Mouse (Mus musculus) c-Kit-positive CD71-negative TER-119-negative erythroid progenitor cells, embryonic 14.5 days (primary cell): ENCODE measurements at regions not wholly inside any gene's neighbourhood (a gene's known extent, or its start where the extent isn't known, plus 50 kb on each side); places are given as distances from the start of the nearest gene placed in this dataset.

Experiments used
- DNase-seq: peaks from one replicate; pipeline ENCODE4 v3.0.0-alpha.2; 2013; ENCODE audit warnings: low read depth

DNA sequence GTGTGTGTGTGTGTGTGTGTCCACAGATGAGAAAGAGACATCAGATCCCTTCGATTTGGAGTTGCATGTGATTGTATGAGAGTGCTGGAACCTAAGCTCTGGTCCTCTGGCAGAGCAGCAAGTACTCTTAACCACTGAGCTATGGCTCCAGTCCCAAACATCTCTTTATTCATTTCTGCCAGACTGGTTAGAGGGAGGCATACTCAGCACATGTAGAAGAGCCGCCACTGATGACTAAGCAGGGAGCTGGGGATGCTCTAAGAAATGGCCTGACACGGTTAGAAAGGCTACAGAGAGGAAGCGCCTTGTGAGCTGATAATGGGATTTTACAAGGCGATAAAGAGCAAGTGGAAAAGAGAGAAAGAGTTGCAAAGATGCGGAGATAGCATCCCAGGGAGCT is 287.3 kb upstream of the Castor2 start:
- no peak for DNase-seq

DNA sequence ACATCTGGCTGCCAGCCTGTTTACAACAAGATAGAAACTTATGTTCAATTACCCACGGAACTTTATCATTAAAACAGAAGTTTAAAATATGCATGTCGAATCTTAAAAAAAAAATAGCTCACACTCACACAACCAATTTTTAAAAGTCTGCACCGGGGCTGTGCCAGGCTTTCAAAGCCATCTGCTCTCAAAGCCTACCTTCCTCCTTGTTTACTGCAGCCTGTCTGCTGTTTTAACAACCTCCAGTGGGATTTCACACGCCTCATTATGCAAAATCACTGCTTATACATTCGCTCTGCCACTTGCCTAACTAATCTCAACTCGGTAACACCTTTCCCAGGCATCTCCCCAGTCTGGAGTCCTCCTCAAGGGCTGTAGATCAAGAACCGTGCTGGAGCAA is 292.6 kb upstream of the Castor2 start:
- no peak for DNase-seq

DNA sequence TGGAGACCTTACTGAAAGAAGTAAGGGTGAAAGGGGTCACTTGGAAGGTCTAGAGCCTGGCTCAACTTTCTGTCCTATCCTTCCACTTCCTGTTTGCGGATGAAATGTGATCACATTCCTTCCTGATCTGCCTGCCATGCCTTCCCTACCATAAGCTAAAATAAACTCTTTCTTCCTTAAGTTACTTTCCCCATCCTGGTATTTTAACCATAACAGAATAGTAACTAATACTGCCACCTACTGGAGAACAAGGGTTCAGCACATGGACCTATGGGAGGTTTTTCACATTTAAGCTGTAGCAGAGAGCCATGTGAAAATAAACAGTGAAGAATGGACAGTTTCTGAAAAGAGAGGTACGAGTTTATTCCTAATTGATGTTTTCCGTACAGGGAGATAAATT is 297.5 kb upstream of the Castor2 start:
- DNase-seq: no peak

DNA sequence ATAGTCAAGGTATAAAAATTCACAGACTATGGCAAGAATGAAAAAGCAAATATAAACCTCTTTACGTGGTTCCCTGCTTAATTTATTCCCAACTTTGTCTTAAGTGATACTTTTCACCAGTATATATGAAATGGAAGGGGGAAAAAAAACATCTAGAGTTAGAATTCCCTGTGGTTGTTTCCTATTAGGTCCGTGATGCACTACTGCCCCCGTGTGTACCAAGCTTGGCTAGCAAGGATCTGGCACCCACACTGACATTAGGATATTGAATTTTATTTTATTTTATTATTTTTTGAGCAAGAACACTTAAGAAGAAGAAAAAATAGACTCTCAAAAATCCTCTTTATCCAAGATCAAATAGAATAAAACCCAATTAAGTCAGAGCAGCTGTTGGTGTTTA is 303.9 kb upstream of the Castor2 start:
- no peak for DNase-seq

DNA sequence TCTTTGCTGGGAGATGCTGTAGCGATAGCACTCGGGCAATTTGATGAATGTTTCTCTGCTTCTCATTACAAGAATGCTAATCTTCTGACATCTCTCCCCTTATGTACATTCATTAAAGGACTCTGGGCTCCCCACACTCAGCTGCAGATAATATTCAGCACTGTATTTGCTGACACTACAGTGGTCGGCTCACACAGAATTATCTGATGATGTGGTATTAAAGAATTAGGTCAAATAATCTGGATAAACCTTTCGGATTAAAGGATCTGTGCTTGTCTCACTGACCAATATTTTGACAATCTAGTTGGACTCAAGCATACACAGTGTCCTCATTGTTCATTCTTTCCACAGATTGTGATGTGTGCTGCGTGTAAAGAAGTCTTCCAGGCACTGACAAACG is 308.8 kb upstream of the Castor2 start:
- DNase-seq: no peak

DNA sequence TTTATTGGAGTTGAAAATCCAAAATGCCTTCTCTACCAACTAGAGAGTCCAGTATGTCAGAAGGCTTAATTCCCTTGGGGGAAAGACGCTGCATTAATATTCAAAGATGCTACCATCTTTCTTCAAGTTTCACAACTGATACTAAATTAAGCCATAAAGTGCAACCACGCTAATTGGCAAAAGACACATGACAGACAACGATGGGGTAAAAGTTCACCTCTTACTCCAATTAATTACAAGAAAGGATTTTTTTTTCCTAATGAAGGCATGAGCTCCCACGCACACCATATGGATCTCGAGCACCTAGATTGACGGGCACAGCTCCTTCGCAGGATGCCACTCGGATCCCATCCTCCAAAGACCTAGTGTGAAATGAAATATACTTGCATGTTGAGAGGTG is 311.5 kb upstream of the Castor2 start:
- no peak for DNase-seq

DNA sequence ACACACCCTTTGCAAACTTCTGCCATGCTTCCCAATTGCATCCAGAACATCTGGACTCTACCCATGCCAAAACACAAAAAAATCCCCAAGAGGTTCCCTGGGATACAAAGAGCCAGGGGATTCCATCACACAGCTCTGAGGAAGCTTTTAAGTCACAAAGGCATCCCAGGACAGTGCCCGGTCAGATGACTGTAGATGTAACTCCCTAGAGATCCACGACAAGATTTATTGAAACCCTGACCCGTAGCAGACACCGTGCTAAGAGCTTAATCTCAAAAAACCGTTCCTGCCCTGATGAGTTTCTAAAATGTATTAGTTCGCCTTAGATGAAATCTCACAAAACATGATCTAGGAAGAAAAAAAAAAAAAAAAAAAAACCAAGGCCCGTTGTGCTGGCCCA is 312.0 kb upstream of the Castor2 start:
- no peak for DNase-seq

DNA sequence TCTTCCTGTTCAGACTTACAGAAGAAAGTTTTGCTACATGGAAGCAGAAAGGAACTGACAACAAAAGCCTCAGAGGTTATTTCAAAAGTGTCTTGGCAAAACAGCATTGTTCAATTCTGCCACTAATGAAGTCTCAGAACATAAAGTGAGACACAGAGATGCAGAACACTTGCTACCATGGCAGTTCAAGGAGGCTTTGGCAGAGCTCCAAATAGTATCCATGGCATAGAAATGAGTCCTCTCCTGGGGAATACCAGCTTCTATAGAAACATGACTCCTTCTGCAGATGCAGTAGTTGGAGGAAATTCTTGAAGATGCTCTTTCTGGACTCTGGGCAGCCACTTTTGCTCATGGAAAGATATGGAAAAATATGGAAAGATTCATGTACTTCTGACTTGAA is 322.9 kb upstream of the Castor2 start:
- DNase-seq: no peak

DNA sequence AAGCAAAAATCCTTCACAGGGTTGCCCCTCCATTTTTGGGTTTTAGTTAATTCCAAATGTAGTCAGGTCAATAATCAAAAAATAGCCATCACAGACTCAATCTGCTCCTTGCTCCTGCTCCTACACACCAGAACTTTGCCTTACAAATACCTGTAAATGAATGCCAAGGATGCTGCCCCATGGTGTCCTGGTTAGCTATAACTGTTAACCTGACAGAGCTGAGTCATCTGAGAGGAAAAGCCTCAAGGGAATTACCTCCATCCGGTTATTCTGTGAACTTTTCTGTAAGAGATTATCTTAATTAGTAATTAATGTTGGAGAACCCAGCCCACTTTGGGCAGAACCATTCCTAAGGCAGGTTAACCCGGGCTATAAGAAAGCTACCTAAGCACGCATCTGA is 325.4 kb upstream of the Castor2 start:
- no peak for DNase-seq

DNA sequence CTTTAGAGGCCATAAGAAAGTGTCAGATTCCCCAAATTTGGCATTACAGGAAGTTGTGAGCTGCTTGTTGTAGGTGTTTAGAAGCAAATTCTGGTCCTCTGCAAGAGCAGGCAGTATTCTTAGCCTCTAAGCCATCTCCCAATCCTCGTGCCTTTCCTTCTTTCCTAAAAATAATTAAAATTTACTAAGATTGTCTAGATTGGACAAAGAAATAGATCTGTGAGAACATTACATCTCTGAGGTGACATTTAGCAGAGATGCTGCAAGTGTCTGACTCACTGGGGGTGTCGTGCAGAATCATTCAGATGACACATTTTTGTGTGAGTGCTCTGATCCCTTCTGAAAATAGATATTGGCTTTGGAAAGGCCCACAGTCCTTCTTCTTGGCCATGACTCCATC is 330.7 kb upstream of the Castor2 start:
- no peak for DNase-seq

DNA sequence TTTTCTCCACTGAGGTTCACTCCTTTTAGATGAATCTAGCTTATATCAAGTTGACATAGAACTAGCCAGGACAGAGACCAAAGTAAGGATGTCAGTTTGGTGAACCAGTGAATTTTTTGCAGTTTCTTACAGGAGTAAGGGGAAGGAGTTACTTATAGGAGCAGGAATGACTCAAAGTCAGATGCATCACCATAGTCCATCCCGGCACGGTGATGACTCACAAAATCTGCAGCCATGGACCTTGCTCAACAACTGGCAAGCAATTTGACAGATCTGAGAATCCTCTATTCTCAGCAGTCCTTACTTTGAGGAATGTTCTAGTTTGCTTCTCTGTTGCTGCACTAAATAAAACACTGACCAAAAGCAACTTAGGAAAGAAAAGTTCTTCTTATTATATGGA is 341.7 kb upstream of the Castor2 start:
- DNase-seq: no peak

DNA sequence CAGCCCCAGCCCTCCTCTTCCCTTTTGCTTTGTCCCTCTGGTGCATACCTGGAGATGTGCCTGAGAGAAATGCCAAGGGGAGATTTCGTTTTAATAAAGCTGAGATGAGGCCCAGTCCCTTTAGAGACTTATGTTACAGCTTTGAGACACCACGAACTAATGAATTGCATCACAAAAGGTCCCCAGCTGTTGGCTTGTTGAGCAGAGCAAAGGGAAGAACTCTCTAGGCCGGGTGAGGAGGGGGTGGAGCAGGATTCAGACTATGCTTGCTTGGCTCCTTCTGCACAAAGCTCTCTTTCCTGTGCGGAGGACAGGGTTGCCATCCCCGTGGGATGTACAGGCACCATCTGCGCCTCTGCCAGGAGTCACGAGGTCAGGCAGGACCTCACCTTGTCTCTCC is 345.3 kb upstream of the Castor2 start:
- no peak for DNase-seq

DNA sequence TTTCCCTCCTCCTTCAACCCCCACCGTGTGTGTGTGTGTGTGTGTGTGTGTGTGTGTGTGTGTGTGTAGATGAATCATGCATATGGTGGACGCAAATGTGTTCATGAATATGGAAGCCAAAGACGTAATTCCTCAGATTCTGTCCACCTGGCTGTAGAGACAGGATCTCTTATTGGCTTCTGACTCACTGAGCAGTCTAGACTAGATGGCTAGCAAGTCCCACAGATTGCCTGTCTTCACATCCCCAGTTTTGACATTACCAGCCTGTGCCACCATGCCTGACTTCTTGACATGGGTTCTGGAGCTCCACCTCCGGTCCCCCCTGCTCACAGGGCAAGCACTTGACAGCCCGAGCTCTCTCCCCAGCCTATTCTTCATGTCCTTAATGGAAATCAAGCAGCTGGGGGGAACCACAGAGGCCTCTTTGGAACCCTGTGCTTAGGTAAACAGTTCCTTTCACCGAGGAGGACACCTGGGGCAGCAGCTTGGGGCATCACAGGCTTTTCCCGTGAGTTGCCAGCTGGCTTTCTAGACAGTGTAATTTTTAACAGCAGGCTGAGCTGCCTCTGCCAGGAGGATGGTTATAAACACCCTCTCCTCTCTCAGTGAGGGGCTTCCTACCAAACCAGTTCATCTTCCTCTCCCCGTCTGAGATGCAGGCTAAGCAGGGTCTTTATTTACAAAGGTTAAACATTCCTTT is 345.9 kb upstream of the Castor2 start:
- no peak for DNase-seq

DNA sequence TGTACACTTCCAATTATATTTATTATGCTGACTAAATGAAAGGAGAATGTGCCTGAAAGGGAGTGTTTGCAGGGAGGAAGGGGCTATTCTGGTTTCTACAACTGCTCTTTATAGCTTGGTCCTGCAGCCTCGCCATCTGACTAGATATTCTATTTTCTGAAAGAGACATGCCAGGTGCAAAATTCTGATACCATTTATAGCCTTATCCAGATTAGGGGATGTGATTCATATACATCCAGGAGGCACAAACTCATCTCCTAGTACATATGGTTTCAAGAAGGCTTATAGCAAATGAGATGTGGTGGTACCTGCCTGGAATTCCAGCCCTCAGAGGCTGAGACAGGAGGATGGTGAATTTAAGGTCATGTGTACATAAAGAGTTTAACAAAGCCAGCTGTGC is 352.6 kb upstream of the Castor2 start:
- no peak for DNase-seq

DNA sequence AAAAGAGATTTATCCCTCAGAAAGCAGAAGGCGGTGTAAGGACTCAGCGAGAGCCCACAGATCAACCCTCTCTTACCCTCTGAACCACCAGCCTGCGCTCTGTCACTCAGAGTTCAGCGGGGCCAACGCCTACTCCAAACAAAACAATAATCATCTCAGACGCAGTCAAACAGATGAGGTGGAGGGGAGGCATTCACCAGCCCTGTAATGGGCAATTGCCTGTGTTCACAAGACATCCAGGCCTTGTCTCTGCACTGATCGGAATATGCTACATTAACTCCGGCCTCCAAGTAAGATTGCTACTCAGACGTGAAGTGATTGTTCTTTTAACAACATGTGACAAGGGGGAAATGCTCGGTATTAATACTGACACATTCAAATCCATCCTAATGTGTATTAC is 353.1 kb upstream of the Castor2 start:
- no peak for DNase-seq

DNA sequence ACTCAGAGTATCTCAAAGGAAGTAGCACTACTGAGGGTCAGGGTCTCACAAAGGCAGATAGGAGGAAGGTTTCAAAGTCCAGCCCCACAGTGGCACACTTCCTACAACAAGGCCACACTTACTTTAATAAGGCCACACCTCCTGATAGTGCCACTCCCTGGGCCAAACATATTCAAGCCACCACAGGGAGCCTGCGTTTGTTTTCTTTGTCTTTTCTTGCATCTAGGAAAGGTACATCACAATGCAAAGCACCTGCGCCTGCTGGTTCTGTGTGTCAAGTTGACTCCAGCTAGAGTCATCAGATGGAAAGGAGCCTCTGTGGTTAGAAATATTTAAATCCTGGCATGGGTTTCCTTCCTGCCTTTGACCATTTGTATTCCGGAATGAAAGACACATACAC is 355.4 kb upstream of the Castor2 start:
- DNase-seq: no peak

DNA sequence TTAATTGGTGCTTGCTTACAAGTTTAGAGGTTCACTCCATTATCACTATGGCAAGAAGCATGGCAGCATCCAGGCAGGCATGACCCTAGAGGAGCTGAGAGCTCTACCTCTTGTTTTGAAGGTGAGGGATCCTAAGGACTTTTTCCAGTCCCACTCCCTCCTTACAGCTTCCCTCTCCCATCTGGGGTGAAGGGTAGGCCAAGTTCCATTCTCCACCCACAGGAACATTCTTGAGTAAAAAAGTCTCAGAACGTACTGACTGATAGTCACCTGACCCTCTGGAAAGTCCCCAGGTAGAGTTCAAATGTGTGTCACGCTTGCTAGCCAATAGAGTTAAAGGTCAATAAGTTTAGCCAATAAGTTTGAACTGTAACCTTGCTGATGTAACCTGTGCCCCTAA is 355.9 kb upstream of the Castor2 start:
- DNase-seq: no peak

DNA sequence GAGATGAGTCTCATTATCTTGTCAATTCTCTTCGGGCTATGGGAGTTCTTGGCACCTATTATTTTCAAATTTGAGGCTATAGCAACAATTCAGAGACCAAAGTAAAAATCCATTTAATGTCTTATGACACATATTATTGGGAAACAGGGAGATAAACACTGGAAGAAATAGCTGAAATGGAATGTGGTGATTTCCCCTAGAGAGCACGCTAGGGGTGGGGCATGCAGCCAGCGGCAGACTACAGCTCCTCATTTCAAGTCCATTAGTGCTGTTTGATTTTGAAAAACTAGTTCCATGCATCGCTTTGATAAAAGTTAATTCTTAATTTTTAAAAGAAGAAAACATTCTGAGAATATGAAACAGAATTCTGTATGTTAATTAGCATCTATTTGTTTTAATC is 367.6 kb upstream of the Castor2 start:
- DNase-seq: no peak

DNA sequence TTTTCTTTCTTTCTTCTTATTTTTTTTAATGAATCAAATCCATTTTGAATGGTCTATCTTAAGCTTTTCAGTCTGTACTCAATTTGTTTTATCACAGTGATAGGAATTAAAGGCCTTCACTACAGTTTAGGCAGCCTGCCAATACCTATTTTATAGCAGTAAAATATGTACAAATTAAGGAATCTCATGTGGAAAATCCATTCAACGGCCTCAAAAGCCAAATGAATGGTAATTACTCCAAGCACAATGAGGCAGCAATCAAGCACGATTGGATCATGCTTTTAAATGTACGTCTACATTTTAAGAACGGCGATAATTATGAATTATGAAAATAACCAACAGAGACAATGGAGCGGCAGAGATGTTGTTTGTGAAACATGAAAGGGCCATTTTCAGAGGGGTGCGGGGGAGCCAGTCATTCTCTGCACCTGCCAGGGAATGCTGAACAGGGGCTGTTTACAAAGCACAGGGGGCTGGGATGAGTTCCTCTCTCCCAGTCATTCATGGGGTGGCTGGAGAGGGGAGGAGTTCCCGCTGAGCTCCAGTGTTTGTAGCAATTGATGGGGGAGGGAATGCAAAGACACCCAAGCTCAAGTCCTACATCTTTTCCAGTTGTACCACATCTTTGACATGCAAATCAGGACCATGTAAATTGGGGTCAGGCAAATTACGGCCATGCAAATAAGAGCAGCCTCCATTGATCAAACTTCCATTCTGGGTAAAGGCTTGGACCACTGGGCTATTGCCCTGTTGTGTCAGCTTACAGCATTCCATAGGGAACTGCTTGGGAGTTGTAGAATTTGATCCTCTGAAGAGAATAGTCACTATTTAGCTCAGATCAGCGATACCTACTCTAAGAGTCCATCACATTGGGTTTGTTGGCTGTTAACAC is 381.1 kb upstream of the Castor2 start:
- DNase-seq: no peak

DNA sequence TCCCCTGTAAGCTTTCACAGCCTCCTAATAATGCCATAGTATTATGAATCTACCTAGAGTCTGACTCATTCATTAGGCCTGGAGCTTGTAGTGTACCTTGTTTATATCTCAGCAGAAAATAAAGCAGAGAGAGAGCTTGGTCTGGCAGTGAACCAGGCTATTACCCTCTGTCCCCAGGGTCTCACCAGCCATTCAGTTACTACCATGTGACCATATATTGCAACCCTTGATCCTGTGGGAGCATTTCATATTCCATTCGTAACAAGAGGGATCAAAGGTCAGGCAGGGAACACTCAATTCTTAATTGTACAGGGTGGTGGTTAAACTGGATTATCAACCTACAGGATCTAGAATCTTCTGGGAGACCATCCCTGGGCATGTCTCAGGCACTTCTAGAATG is 383.7 kb upstream of the Castor2 start:
- no peak for DNase-seq

DNA sequence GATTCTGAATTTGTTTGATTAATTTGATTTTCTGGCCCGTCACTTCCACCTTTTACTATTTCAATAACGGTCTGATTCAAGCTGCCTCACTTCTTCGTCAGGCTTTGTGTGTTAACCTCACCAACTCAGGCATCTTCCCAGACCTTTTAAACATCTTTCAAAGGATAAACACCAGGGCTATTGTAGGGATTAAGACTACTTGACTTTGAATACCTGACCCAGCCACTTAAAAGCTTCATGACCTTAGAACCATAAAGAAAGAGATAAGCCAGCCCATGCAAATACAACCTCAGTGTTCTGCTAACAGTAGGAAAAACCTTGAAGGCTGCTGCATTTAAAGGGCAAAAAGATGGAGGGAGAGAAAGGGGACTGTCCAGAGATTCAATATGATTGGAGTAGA is 386.9 kb upstream of the Castor2 start:
- DNase-seq: no peak

DNA sequence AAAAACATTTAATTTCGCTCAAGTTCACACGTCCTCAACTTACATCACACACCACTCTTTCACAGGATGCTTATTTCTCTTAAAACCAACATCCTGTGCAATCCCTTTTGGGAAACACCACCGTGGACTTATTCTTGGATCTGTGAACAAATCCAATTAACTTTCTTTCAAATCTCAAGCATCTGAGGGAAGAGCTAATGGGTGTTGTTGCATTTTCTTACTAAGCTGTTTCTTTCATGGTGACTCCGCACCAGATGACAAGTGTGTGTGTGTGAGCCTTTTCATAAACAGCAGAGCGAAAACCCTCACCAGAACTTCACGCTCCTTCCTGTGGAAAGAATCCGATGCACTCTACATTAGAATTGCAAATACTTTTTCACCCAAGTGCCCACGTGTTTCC is 390.6 kb upstream of the Castor2 start:
- DNase-seq: no peak

DNA sequence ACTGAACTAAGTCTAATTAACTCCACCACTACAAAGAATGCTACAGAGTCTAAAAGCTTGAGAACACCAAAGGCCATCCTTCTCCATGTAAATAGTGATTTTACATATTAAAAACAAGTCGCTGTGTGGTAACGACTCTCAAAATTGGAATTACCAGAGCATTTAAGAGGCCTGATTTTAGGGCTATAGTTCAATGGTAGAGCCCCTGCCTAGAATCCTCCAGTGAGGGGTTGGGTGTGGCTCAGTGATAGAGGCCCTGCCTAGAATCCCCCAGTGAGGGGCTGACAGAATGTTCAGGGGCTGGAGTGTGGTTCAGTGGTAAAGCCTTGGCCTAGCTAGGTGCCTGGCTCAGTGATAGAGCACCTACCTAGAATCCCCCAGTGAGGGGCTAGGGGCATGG is 413.3 kb upstream of the Castor2 start:
- DNase-seq: no peak

DNA sequence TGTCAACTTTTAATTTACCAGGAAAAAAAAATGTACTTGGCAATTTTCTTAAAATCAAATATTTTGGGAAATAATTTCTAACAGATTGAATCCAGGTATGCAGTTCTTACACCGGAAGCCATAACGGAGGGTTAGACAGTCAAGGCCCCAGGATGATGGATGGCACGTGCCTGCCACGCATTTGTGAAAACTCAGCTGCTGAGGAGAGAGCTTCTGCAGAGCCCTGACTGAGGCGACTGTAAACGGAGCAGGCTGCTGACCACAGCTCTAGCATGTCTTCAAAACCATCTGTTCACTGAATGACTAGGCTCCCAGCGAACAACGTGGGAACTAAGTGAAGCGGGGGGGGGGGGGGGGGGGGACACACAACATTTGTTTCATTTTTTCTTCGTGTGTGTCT is 416.5 kb upstream of the Castor2 start:
- no peak for DNase-seq
